Comparison of ENCODE assay signal across 9 mouse cellular contexts in genomic region chr4:123594381-123594806, GRCm38 (mm10).
DNase-seq lines count a peak whose midpoint lies in the region; ATAC-seq and TF ChIP-seq lines count a peak whose summit lies in the region.
"Had no signal": no experiment of that assay in that cellular context is flagged by ENCODE, and none has a peak within 500 bp of the region (broad histone marks: within the 10 kb centered on the region; RNA-seq: fewer than 3 reads in every experiment).

No protein-coding gene starts in this region.

- H3K36me3 ChIP-seq in intestine, embryonic 14.5 days (ENCODE audit: control insufficient read depth, insufficient read depth, low read length): no peaks in the 10 kb centered on the region
- no peaks in the 10 kb centered on the region for H3K36me3 ChIP-seq in intestine, postnatal 0 days (ENCODE audit: control insufficient read depth, insufficient read depth)
- H3K36me3 ChIP-seq in embryonic facial prominence, embryonic 15.5 days: no peaks in the 10 kb centered on the region
- H3K36me3 ChIP-seq in hindbrain, embryonic 10.5 days: no peaks in the 10 kb centered on the region
- no peaks in the 10 kb centered on the region for H3K36me3 ChIP-seq in midbrain, embryonic 14.5 days (ENCODE audit: control insufficient read depth, insufficient read depth, low read length)

- no peak overlapping the region for H3K4me3 ChIP-seq in intestine, embryonic 14.5 days (ENCODE audit: low read depth, low read length)
- no peak overlapping the region for H3K4me3 ChIP-seq in intestine, postnatal 0 days (ENCODE audit: low read depth, low read length)
- no peak overlapping the region for H3K4me3 ChIP-seq in embryonic facial prominence, embryonic 15.5 days (replicated peaks)
- no peak overlapping the region for H3K4me3 ChIP-seq in hindbrain, embryonic 10.5 days
- no peak overlapping the region for H3K4me3 ChIP-seq in midbrain, embryonic 14.5 days (replicated peaks; ENCODE audit: low read depth, low read length)

- DNase-seq in intestine, embryonic 14.5 days (ENCODE audit: low spot score): no peak
- no peak for DNase-seq in hindbrain, embryonic 10.5 days (ENCODE audit: low spot score)
- peak; percentile 62 for DNase-seq in midbrain, embryonic 14.5 days
- no peak for DNase-seq in thymus, postnatal 36 days
- no peak for DNase-seq in gastrocnemius, postnatal 36 days
- DNase-seq: thymus, adult 18-20 months had no signal

- 48% methylated on average over 5 of the region's 5 CpGs for WGBS in intestine, embryonic 14.5 days
- WGBS in intestine, postnatal 0 days: 54% methylated on average over 5 of the region's 5 CpGs
- 70% methylated on average over 5 of the region's 5 CpGs for WGBS in embryonic facial prominence, embryonic 15.5 days
- WGBS in hindbrain, embryonic 10.5 days: 55% methylated on average over 5 of the region's 5 CpGs
- WGBS in midbrain, embryonic 14.5 days: 19% methylated on average over 5 of the region's 5 CpGs

- H3K4me1 ChIP-seq in intestine, embryonic 14.5 days (replicated peaks; ENCODE audit: control insufficient read depth, insufficient read depth, low read length): peaks cover 23% of the 10 kb centered on the region
- no peaks in the 10 kb centered on the region for H3K4me1 ChIP-seq in intestine, postnatal 0 days (replicated peaks; ENCODE audit: control insufficient read depth, insufficient read depth, low read length)
- peaks cover 29% of the 10 kb centered on the region for H3K4me1 ChIP-seq in embryonic facial prominence, embryonic 15.5 days
- peaks cover 53% of the 10 kb centered on the region for H3K4me1 ChIP-seq in hindbrain, embryonic 10.5 days (replicated peaks)
- peaks cover 36% of the 10 kb centered on the region for H3K4me1 ChIP-seq in midbrain, embryonic 14.5 days (ENCODE audit: control insufficient read depth, insufficient read depth, low read length)

- ATAC-seq in intestine, embryonic 14.5 days (replicated peaks; ENCODE audit: low FRiP score, low TSS enrichment, low read depth): no peak
- no peak for ATAC-seq in intestine, postnatal 0 days
- ATAC-seq in embryonic facial prominence, embryonic 15.5 days (ENCODE audit: insufficient number of reproducible peaks, low FRiP score, low TSS enrichment, low read depth): no peak; the same call in 1 of the 2 replicates
- ATAC-seq in midbrain, embryonic 14.5 days (ENCODE audit: low FRiP score, low TSS enrichment): no peak; the same call in 1 of the 2 replicates
- ATAC-seq in granulocyte monocyte progenitor cell, adult 5-6 weeks (replicated peaks; ENCODE audit: poor library complexity, severe bottlenecking): no peak

- H3K27me3 ChIP-seq in intestine, embryonic 14.5 days (replicated peaks; ENCODE audit: control insufficient read depth, insufficient read depth, low read length): no peaks in the 10 kb centered on the region
- no peaks in the 10 kb centered on the region for H3K27me3 ChIP-seq in intestine, postnatal 0 days (replicated peaks; ENCODE audit: control insufficient read depth, insufficient read depth, low read length)
- no peaks in the 10 kb centered on the region for H3K27me3 ChIP-seq in embryonic facial prominence, embryonic 15.5 days
- H3K27me3 ChIP-seq in hindbrain, embryonic 10.5 days (ENCODE audit: insufficient read depth, poor library complexity, severe bottlenecking): no peaks in the 10 kb centered on the region
- no peaks in the 10 kb centered on the region for H3K27me3 ChIP-seq in midbrain, embryonic 14.5 days (ENCODE audit: control insufficient read depth, insufficient read depth, low read length)

- H3K4me2 ChIP-seq in intestine, embryonic 14.5 days (ENCODE audit: low read length): no peak overlapping the region
- no peak overlapping the region for H3K4me2 ChIP-seq in intestine, postnatal 0 days (replicated peaks; ENCODE audit: low read depth)
- no peak overlapping the region for H3K4me2 ChIP-seq in embryonic facial prominence, embryonic 15.5 days (replicated peaks)
- no peak overlapping the region for H3K4me2 ChIP-seq in midbrain, embryonic 14.5 days (ENCODE audit: low read length)

- no peak for TF ChIP-seq CTCF in intestine, postnatal 0 days (IDR thresholded peaks at IDR 0.05; ENCODE audit: low read depth)

- no peaks in the 10 kb centered on the region for H3K9me3 ChIP-seq in intestine, embryonic 14.5 days (ENCODE audit: control insufficient read depth, low read length)
- no peaks in the 10 kb centered on the region for H3K9me3 ChIP-seq in intestine, postnatal 0 days (ENCODE audit: control insufficient read depth)
- no peaks in the 10 kb centered on the region for H3K9me3 ChIP-seq in embryonic facial prominence, embryonic 15.5 days (replicated peaks)
- no peaks in the 10 kb centered on the region for H3K9me3 ChIP-seq in hindbrain, embryonic 10.5 days
- H3K9me3 ChIP-seq in midbrain, embryonic 14.5 days (ENCODE audit: control insufficient read depth, low read length): no peaks in the 10 kb centered on the region

- no peak overlapping the region for H3K9ac ChIP-seq in intestine, embryonic 14.5 days (ENCODE audit: low read length)
- H3K9ac ChIP-seq in intestine, postnatal 0 days (ENCODE audit: low read depth, low read length): no peak overlapping the region
- no peak overlapping the region for H3K9ac ChIP-seq in embryonic facial prominence, embryonic 15.5 days
- no peak overlapping the region for H3K9ac ChIP-seq in midbrain, embryonic 14.5 days (replicated peaks; ENCODE audit: low read length)

- peak overlapping the region; percentile 70 for H3K27ac ChIP-seq in intestine, embryonic 14.5 days (ENCODE audit: low read depth)
- H3K27ac ChIP-seq in intestine, postnatal 0 days (ENCODE audit: low read depth, low read length): no peak overlapping the region
- H3K27ac ChIP-seq in embryonic facial prominence, embryonic 15.5 days (replicated peaks): peak overlapping the region; percentile 63
- peak overlapping the region; percentile 4 for H3K27ac ChIP-seq in hindbrain, embryonic 10.5 days
- H3K27ac ChIP-seq in midbrain, embryonic 14.5 days (replicated peaks; ENCODE audit: low read depth, low read length): peak overlapping the region; percentile 32; the same call in 1 of the 2 replicates

- intact Hi-C loops in gastrocnemius, postnatal 36 days (cut with DNase I): loop anchor here (10.0 kb wide), 1 partner anchor 300 kb away; no protein-coding TSS in a partner anchor
